Mouse (Mus musculus): ENCODE measurements around the gene Tiam1. TPM values are rescaled to one million over a fixed set of nuclear protein-coding genes. Genes with fewer than 3 reads are reported as not detected.

The Tiam1 gene
- polyA plus RNA-seq, 1 experiment, result not detected

GRCm38 (mm10) chr16:89940696-89941095 lies 202.9 kb downstream of the Tiam1 start:
- 92% methylated on average over 8 of the region's 8 CpGs for WGBS
- H3K4me1 ChIP-seq (ENCODE audit: control insufficient read depth, insufficient read depth, low read length), result peaks cover 18% of the 10 kb centered on the region
- TF ChIP-seq POLR2A (IDR thresholded peaks at IDR 0.05; ENCODE audit: insufficient read depth, low read depth, low read length), result no peak
- TF ChIP-seq CTCF (IDR thresholded peaks at IDR 0.05; ENCODE audit: insufficient read depth, low read depth, low read length), result peak; percentile 30; the same call in 1 of the 2 replicates
- no peak overlapping the region for H3K4me3 ChIP-seq (ENCODE audit: insufficient read depth, low read depth, low read length)
- H3K27ac ChIP-seq (ENCODE audit: insufficient read depth, low read depth, low read length), result no peak overlapping the region

GRCm38 (mm10) chr16:89938277-89938676 lies 205.3 kb downstream of the Tiam1 start:
- TF ChIP-seq CTCF (IDR thresholded peaks at IDR 0.05; ENCODE audit: insufficient read depth, low read depth, low read length) (no peak), POLR2A (IDR thresholded peaks at IDR 0.05; ENCODE audit: insufficient read depth, low read depth, low read length) (no peak)
- 68% methylated on average over 7 of the region's 7 CpGs for WGBS

GRCm38 (mm10) chr16:89936571-89936970 lies 207.0 kb downstream of the Tiam1 start:
- Histone ChIP-seq H3K27ac (ENCODE audit: insufficient read depth, low read depth, low read length) (peak overlapping the region; percentile 54; the same call in 1 of the 2 replicates), H3K4me1 (ENCODE audit: control insufficient read depth, insufficient read depth, low read length) (peaks cover 8% of the 10 kb centered on the region), H3K4me3 (ENCODE audit: insufficient read depth, low read depth, low read length) (no peak overlapping the region)
- 41% methylated on average over 6 of the region's 6 CpGs for WGBS
- no peak for TF ChIP-seq POLR2A (IDR thresholded peaks at IDR 0.05; ENCODE audit: insufficient read depth, low read depth, low read length)
- TF ChIP-seq CTCF (IDR thresholded peaks at IDR 0.05; ENCODE audit: insufficient read depth, low read depth, low read length), result no peak

More at GRCm38 (mm10) chr16:89938277-89938676, 205.3 kb downstream of the Tiam1 start:
- H3K4me1 ChIP-seq (ENCODE audit: control insufficient read depth, insufficient read depth, low read length), result peaks cover 11% of the 10 kb centered on the region
- H3K4me3 ChIP-seq (ENCODE audit: insufficient read depth, low read depth, low read length), result no peak overlapping the region
- no peak overlapping the region for H3K27ac ChIP-seq (ENCODE audit: insufficient read depth, low read depth, low read length)

- peaks cover 8% of the 10 kb centered on the region for H3K4me1 ChIP-seq (ENCODE audit: control insufficient read depth, insufficient read depth, low read length)
- TF ChIP-seq POLR2A (IDR thresholded peaks at IDR 0.05; ENCODE audit: insufficient read depth, low read depth, low read length) (no peak), CTCF (IDR thresholded peaks at IDR 0.05; ENCODE audit: insufficient read depth, low read depth, low read length) (no peak)
- 82% methylated on average over 12 of the region's 12 CpGs for WGBS
- no peak overlapping the region for H3K27ac ChIP-seq (ENCODE audit: insufficient read depth, low read depth, low read length)
- no peak overlapping the region for H3K4me3 ChIP-seq (ENCODE audit: insufficient read depth, low read depth, low read length)
Measured at GRCm38 (mm10) chr16:89935398-89935797, 208.2 kb downstream of the Tiam1 start.

- Histone ChIP-seq H3K4me3 (ENCODE audit: insufficient read depth, low read depth, low read length) (no peak overlapping the region), H3K27ac (ENCODE audit: insufficient read depth, low read depth, low read length) (no peak overlapping the region), H3K4me1 (ENCODE audit: control insufficient read depth, insufficient read depth, low read length) (peaks cover 8% of the 10 kb centered on the region)
- TF ChIP-seq CTCF (IDR thresholded peaks at IDR 0.05; ENCODE audit: insufficient read depth, low read depth, low read length) (no peak), POLR2A (IDR thresholded peaks at IDR 0.05; ENCODE audit: insufficient read depth, low read depth, low read length) (no peak)
- 85% methylated on average over 10 of the region's 10 CpGs for WGBS
Measured at GRCm38 (mm10) chr16:89934616-89935015, 209.0 kb downstream of the Tiam1 start.

GRCm38 (mm10) chr16:89933976-89934375 lies 209.6 kb downstream of the Tiam1 start:
- H3K4me3 ChIP-seq (ENCODE audit: insufficient read depth, low read depth, low read length), result no peak overlapping the region
- TF ChIP-seq CTCF (IDR thresholded peaks at IDR 0.05; ENCODE audit: insufficient read depth, low read depth, low read length), result no peak
- TF ChIP-seq POLR2A (IDR thresholded peaks at IDR 0.05; ENCODE audit: insufficient read depth, low read depth, low read length), result no peak
- 78% methylated on average over 7 of the region's 7 CpGs for WGBS
- H3K27ac ChIP-seq (ENCODE audit: insufficient read depth, low read depth, low read length), result no peak overlapping the region
- H3K4me1 ChIP-seq (ENCODE audit: control insufficient read depth, insufficient read depth, low read length), result peaks cover 8% of the 10 kb centered on the region

GRCm38 (mm10) chr16:89928611-89929010 lies 215.0 kb downstream of the Tiam1 start:
- TF ChIP-seq POLR2A (IDR thresholded peaks at IDR 0.05; ENCODE audit: insufficient read depth, low read depth, low read length) (no peak), CTCF (IDR thresholded peaks at IDR 0.05; ENCODE audit: insufficient read depth, low read depth, low read length) (no peak)
- Histone ChIP-seq H3K4me1 (ENCODE audit: control insufficient read depth, insufficient read depth, low read length) (peaks cover 17% of the 10 kb centered on the region), H3K4me3 (ENCODE audit: insufficient read depth, low read depth, low read length) (no peak overlapping the region), H3K27ac (ENCODE audit: insufficient read depth, low read depth, low read length) (no peak overlapping the region)
- 61% methylated on average over 7 of the region's 7 CpGs for WGBS

GRCm38 (mm10) chr16:89924249-89924890 lies 219.2 kb downstream of the Tiam1 start:
- Histone ChIP-seq H3K27ac (ENCODE audit: insufficient read depth, low read depth, low read length) (no peak overlapping the region), H3K4me1 (ENCODE audit: control insufficient read depth, insufficient read depth, low read length) (peaks cover 47% of the 10 kb centered on the region), H3K4me3 (ENCODE audit: insufficient read depth, low read depth, low read length) (no peak overlapping the region)
- 29% methylated on average over 14 of the region's 14 CpGs for WGBS
- TF ChIP-seq POLR2A (IDR thresholded peaks at IDR 0.05; ENCODE audit: insufficient read depth, low read depth, low read length) (no peak), CTCF (IDR thresholded peaks at IDR 0.05; ENCODE audit: insufficient read depth, low read depth, low read length) (no peak)

GRCm38 (mm10) chr16:89923311-89923710 lies 220.3 kb downstream of the Tiam1 start:
- 60% methylated on average over 8 of the region's 8 CpGs for WGBS
- H3K27ac ChIP-seq (ENCODE audit: insufficient read depth, low read depth, low read length), result peak overlapping the region; percentile 74
- TF ChIP-seq POLR2A (IDR thresholded peaks at IDR 0.05; ENCODE audit: insufficient read depth, low read depth, low read length) (no peak), CTCF (IDR thresholded peaks at IDR 0.05; ENCODE audit: insufficient read depth, low read depth, low read length) (no peak)
- no peak overlapping the region for H3K4me3 ChIP-seq (ENCODE audit: insufficient read depth, low read depth, low read length)
- peaks cover 53% of the 10 kb centered on the region for H3K4me1 ChIP-seq (ENCODE audit: control insufficient read depth, insufficient read depth, low read length)
